ENCODE assay signal across 9 mouse cellular contexts in genomic region chr1:136170109-136170508, GRCm38 (mm10). TPM values are rescaled to one million over a fixed set of nuclear protein-coding genes. Genes with fewer than 3 reads are reported as not detected.
A peak's percentile ranks its signal among the peaks of the same experiment; 100 is the strongest.
DNase-seq lines count a peak whose midpoint lies in the region; ATAC-seq and TF ChIP-seq lines count a peak whose summit lies in the region.
"Had no signal": no experiment of that assay in that cellular context is flagged by ENCODE, and none has a peak within 500 bp of the region (broad histone marks: within the 10 kb centered on the region; RNA-seq: fewer than 3 reads in every experiment).

No protein-coding gene starts in this region.

- H3K4me1 ChIP-seq in intestine, postnatal 0 days (replicated peaks; ENCODE audit: control insufficient read depth, insufficient read depth, low read length) = peaks cover 19% of the 10 kb centered on the region; the same call in 1 of the 2 replicates
- H3K4me1 ChIP-seq in limb, embryonic 11.5 days (ENCODE audit: control insufficient read depth, insufficient read depth, low read length) = peaks cover 10% of the 10 kb centered on the region
- peaks cover 31% of the 10 kb centered on the region for H3K4me1 ChIP-seq in midbrain, embryonic 13.5 days (replicated peaks)
- H3K4me1 ChIP-seq in small intestine, adult 2 months (ENCODE audit: control insufficient read depth, insufficient read depth, insufficient read length, low read length) = peaks cover 22% of the 10 kb centered on the region

- no peak overlapping the region for H3K4me2 ChIP-seq in intestine, postnatal 0 days (replicated peaks; ENCODE audit: low read depth)
- H3K4me2 ChIP-seq in limb, embryonic 11.5 days (ENCODE audit: low read depth, severe bottlenecking) = no peak overlapping the region
- no peak overlapping the region for H3K4me2 ChIP-seq in midbrain, embryonic 13.5 days (replicated peaks)

- no peaks in the 10 kb centered on the region for H3K27me3 ChIP-seq in intestine, postnatal 0 days (replicated peaks; ENCODE audit: control insufficient read depth, insufficient read depth, low read length)
- H3K27me3 ChIP-seq in limb, embryonic 11.5 days (ENCODE audit: control insufficient read depth, insufficient read depth, low read length) = no peaks in the 10 kb centered on the region
- no peaks in the 10 kb centered on the region for H3K27me3 ChIP-seq in midbrain, embryonic 13.5 days
- H3K27me3 ChIP-seq in small intestine, adult 2 months (ENCODE audit: control insufficient read depth, insufficient read depth, low read length) = no peaks in the 10 kb centered on the region

- H3K27ac ChIP-seq in intestine, postnatal 0 days (ENCODE audit: low read depth, low read length) = no peak overlapping the region
- no peak overlapping the region for H3K27ac ChIP-seq in limb, embryonic 11.5 days (replicated peaks; ENCODE audit: low read depth, low read length)
- 0 out of 2 replicates have a peak overlapping the region, but pooled peaks have one; percentile 12 for H3K27ac ChIP-seq in midbrain, embryonic 13.5 days
- no peak overlapping the region for H3K27ac ChIP-seq in small intestine, adult 2 months (ENCODE audit: insufficient read depth, low read depth, low read length)

- DNase-seq in A20 (ENCODE audit: low read depth, low spot score) = peak; percentile 73
- peak; percentile 42 for DNase-seq in adrenal gland, adult 8-10 months
- peak; percentile 73 for DNase-seq in embryo, embryonic 11.5 days (ENCODE audit: low read depth, low spot score)
- DNase-seq in limb, embryonic 11.5 days (ENCODE audit: low spot score) = peak; percentile 85

- peak; percentile 98 for TF ChIP-seq CTCF in intestine, postnatal 0 days (IDR thresholded peaks at IDR 0.05; ENCODE audit: low read depth)
- peak; percentile 85; the same call in 1 of the 2 replicates for TF ChIP-seq CTCF in small intestine, adult 2 months (IDR thresholded peaks at IDR 0.05; ENCODE audit: extremely low read depth, insufficient read length, insufficient replicate concordance, low read depth, low read length)

- no peaks in the 10 kb centered on the region for H3K9me3 ChIP-seq in intestine, postnatal 0 days (ENCODE audit: control insufficient read depth)
- no peaks in the 10 kb centered on the region for H3K9me3 ChIP-seq in limb, embryonic 11.5 days (ENCODE audit: control insufficient read depth, low read length)
- no peaks in the 10 kb centered on the region for H3K9me3 ChIP-seq in midbrain, embryonic 13.5 days

- ATAC-seq in granulocyte monocyte progenitor cell, adult 5-6 weeks (replicated peaks; ENCODE audit: poor library complexity, severe bottlenecking) = peak; percentile 86
- peak; percentile 52 for ATAC-seq in intestine, postnatal 0 days
- peak; percentile 29; the same call in 1 of the 2 replicates for ATAC-seq in limb, embryonic 11.5 days (ENCODE audit: insufficient number of reproducible peaks, low FRiP score, low TSS enrichment, low read depth)
- ATAC-seq in midbrain, embryonic 13.5 days = peak; percentile 79

- H3K9ac ChIP-seq in intestine, postnatal 0 days (ENCODE audit: low read depth, low read length) = no peak overlapping the region
- no peak overlapping the region for H3K9ac ChIP-seq in limb, embryonic 11.5 days (ENCODE audit: low read length)
- H3K9ac ChIP-seq in midbrain, embryonic 13.5 days (replicated peaks) = no peak overlapping the region

- H3K4me3 ChIP-seq in intestine, postnatal 0 days (ENCODE audit: low read depth, low read length) = no peak overlapping the region
- no peak overlapping the region for H3K4me3 ChIP-seq in limb, embryonic 11.5 days (ENCODE audit: low read depth, low read length)
- H3K4me3 ChIP-seq in midbrain, embryonic 13.5 days (replicated peaks) = no peak overlapping the region
- H3K4me3 ChIP-seq in small intestine, adult 2 months (ENCODE audit: low read depth, low read length) = no peak overlapping the region

- TF ChIP-seq POLR2A in small intestine, adult 2 months (IDR thresholded peaks at IDR 0.05; ENCODE audit: low read depth, low read length) = no peak

- WGBS in intestine, postnatal 0 days = 7% methylated on average over 5 of the region's 5 CpGs
- 10% methylated on average over 5 of the region's 5 CpGs for WGBS in limb, embryonic 11.5 days
- 10% methylated on average over 5 of the region's 5 CpGs for WGBS in midbrain, embryonic 13.5 days
- 13% methylated on average over 5 of the region's 5 CpGs for WGBS in small intestine, adult 2 months

- H3K36me3 ChIP-seq in intestine, postnatal 0 days (ENCODE audit: control insufficient read depth, insufficient read depth) = peaks cover 62% of the 10 kb centered on the region
- H3K36me3 ChIP-seq in limb, embryonic 11.5 days (ENCODE audit: control insufficient read depth, insufficient read depth, low read length) = peaks cover 2% of the 10 kb centered on the region; the same call in 1 of the 2 replicates
- peaks cover 90% of the 10 kb centered on the region for H3K36me3 ChIP-seq in midbrain, embryonic 13.5 days
- H3K36me3 ChIP-seq in small intestine, adult 2 months (ENCODE audit: control insufficient read depth, insufficient read depth, low read length) = peaks cover 22% of the 10 kb centered on the region

RNA-seq across cellular contexts. Expression of gene Kif21b, which starts 38.9 kb away (rescaled TPM):
- 10 to 100 TPM in 2 of 4 experiments, 1 to 10 TPM in 2; 3.8 to 12.3 (median 7.6) TPM for total RNA-seq in adrenal gland, adult 8-10 months (2022)
- 10.8 and 12.4 TPM in 2 replicates for total RNA-seq in granulocyte monocyte progenitor cell, adult 5-6 weeks (2014; fragmentation: Nextera tagmentation)
- 5.6 and 6.6 TPM in 2 replicates for total RNA-seq in granulocyte monocyte progenitor cell, adult 5-6 weeks (2017)
- polyA plus RNA-seq in intestine, postnatal 0 days (2015; fragmentation: Nextera tagmentation; extraction: Ambion mirVana) = 5.5 and 6.4 TPM in 2 replicates
- 8.9 and 10.2 TPM in 2 replicates for polyA plus RNA-seq in limb, embryonic 11.5 days (2014; fragmentation: Nextera tagmentation; extraction: Ambion mirVana)
- polyA plus RNA-seq in midbrain, embryonic 13.5 days (2015; fragmentation: Nextera tagmentation; extraction: Ambion mirVana) = 44.1 and 49.3 TPM in 2 replicates
- 12.4 and 28.6 TPM in 2 replicates for polyA plus RNA-seq in small intestine, adult 2 months (2012; rRNA removed)

RNA-seq across cellular contexts. Expression of gene Mroh3, which starts 42.5 kb away (rescaled TPM):
- total RNA-seq in adrenal gland, adult 8-10 months (2022) = not detected
- total RNA-seq in granulocyte monocyte progenitor cell, adult 5-6 weeks (2014; fragmentation: Nextera tagmentation) = not detected in 2 replicates
- not detected in 2 replicates for total RNA-seq in granulocyte monocyte progenitor cell, adult 5-6 weeks (2017)
- 0.04 and 0.25 TPM in 2 replicates for polyA plus RNA-seq in intestine, postnatal 0 days (2015; fragmentation: Nextera tagmentation; extraction: Ambion mirVana)
- polyA plus RNA-seq in limb, embryonic 11.5 days (2014; fragmentation: Nextera tagmentation; extraction: Ambion mirVana) = 0.33 and 0.40 TPM in 2 replicates
- polyA plus RNA-seq in midbrain, embryonic 13.5 days (2015; fragmentation: Nextera tagmentation; extraction: Ambion mirVana) = 0.17 and 0.22 TPM in 2 replicates
- polyA plus RNA-seq in small intestine, adult 2 months (2012; rRNA removed) = 1.1 and 2.2 TPM in 2 replicates
- total RNA-seq: adrenal gland, postnatal 4 days had no signal

Comparison
In these comparisons a context has a peak if more than half of its experiments do, and no peak if none do; other contexts are left out.
1. ATAC-seq: peak in every context shown above with its lines; median percentile 86 in granulocyte monocyte progenitor cell, adult 5-6 weeks; 79 in midbrain, embryonic 13.5 days; 52 in intestine, postnatal 0 days; 29 in limb, embryonic 11.5 days.